Mouse (Mus musculus): ENCODE measurements around the gene Stau1.

The Stau1 gene

GRCm38 (mm10) chr2:166983351-166983894, 12.7 kb downstream of the Stau1 start:
- DNase-seq = no peak

GRCm38 (mm10) chr2:166980161-166980560, 15.9 kb downstream of the Stau1 start:
- DNase-seq = no peak

GRCm38 (mm10) chr2:166977490-166977889, 18.6 kb downstream of the Stau1 start:
- no peak for DNase-seq

GRCm38 (mm10) chr2:166976356-166976755, 19.7 kb downstream of the Stau1 start:
- peak; percentile 4 for DNase-seq

- no peak for DNase-seq
These were observed 21.8 kb downstream of the Stau1 start for GRCm38 (mm10) chr2:166974177-166974872.

GRCm38 (mm10) chr2:166973153-166973552, 22.9 kb downstream of the Stau1 start:
- DNase-seq = no peak

GRCm38 (mm10) chr2:166964773-166965172, 31.3 kb downstream of the Stau1 start:
- no peak for DNase-seq

GRCm38 (mm10) chr2:166963257-166963656, 32.8 kb downstream of the Stau1 start:
- no peak for DNase-seq

GRCm38 (mm10) chr2:166960648-166961330, 35.3 kb downstream of the Stau1 start:
- no peak for DNase-seq

GRCm38 (mm10) chr2:166956805-166957204, 39.3 kb downstream of the Stau1 start:
- DNase-seq = peak; percentile 77

GRCm38 (mm10) chr2:166952151-166952550, 43.9 kb downstream of the Stau1 start:
- DNase-seq = no peak

GRCm38 (mm10) chr2:166950853-166951648, 45.0 kb downstream of the Stau1 start:
- no peak for DNase-seq

- no peak for DNase-seq
These were observed 47.2 kb downstream of the Stau1 start for GRCm38 (mm10) chr2:166948936-166949335.

GRCm38 (mm10) chr2:166948246-166948645, 47.9 kb downstream of the Stau1 start:
- no peak for DNase-seq

- DNase-seq = peak; percentile 21
These were observed 50.6 kb downstream of the Stau1 start for GRCm38 (mm10) chr2:166945456-166945855.

GRCm38 (mm10) chr2:166944346-166944745, 51.8 kb downstream of the Stau1 start:
- no peak for DNase-seq

GRCm38 (mm10) chr2:166943146-166943545, 53.0 kb downstream of the Stau1 start:
- DNase-seq = no peak

- DNase-seq = no peak
These were observed 59.9 kb downstream of the Stau1 start for GRCm38 (mm10) chr2:166936166-166936565.

GRCm38 (mm10) chr2:166935582-166935981, 60.5 kb downstream of the Stau1 start:
- no peak for DNase-seq

GRCm38 (mm10) chr2:166934416-166934815, 61.7 kb downstream of the Stau1 start:
- DNase-seq = no peak

- DNase-seq = no peak
These were observed 62.2 kb downstream of the Stau1 start for GRCm38 (mm10) chr2:166933943-166934342.

GRCm38 (mm10) chr2:166923971-166924370, 72.1 kb downstream of the Stau1 start:
- DNase-seq = no peak

GRCm38 (mm10) chr2:166910536-166910935, 85.6 kb downstream of the Stau1 start:
- DNase-seq = no peak

Measured in lung, postnatal 14 days (tissue).